Mouse (Mus musculus) spleen, postnatal 10 days (tissue): ENCODE data around the gene Cnpy4.
"Not testable (repeated sequence)": the region's sequence is repeated elsewhere in the genome, so short reads cannot be mapped to it uniquely, and the experiment has no call there.

Source experiments
- DNase-seq, 2 experiments: peaks; one replicate each; pipeline ENCODE4 v3.0.0; 2021 to 2022; ENCODE audit warnings: low spot score in 2 of 2

The Cnpy4 gene

GRCm38 (mm10) chr5:138202086-138202485 lies 14.8 kb downstream of the Cnpy4 start:
- DNase-seq: no peak

GRCm38 (mm10) chr5:138207253-138207652 lies 20.0 kb downstream of the Cnpy4 start:
- DNase-seq: no peak

GRCm38 (mm10) chr5:138207873-138208272 lies 20.6 kb downstream of the Cnpy4 start:
- DNase-seq: no peak

- not testable (repeated sequence) for DNase-seq
Measured at GRCm38 (mm10) chr5:138216632-138217031, 29.3 kb downstream of the Cnpy4 start.

GRCm38 (mm10) chr5:138219864-138220263 lies 32.6 kb downstream of the Cnpy4 start:
- no peak for DNase-seq

- DNase-seq: peak; percentile 79 to 92
Measured at GRCm38 (mm10) chr5:138222111-138222510, 34.8 kb downstream of the Cnpy4 start.

GRCm38 (mm10) chr5:138223287-138223686 lies 36.0 kb downstream of the Cnpy4 start:
- no peak for DNase-seq

GRCm38 (mm10) chr5:138225700-138226099 lies 38.4 kb downstream of the Cnpy4 start, which contains the start of gene Nxpe5:
Gene Nxpe5, plus strand, starts transcription at chr5:138225898.
- DNase-seq: no peak

GRCm38 (mm10) chr5:138226491-138226890 lies 39.2 kb downstream of the Cnpy4 start:
- DNase-seq: no peak

- DNase-seq: no peak
Measured at GRCm38 (mm10) chr5:138227367-138227766, 40.1 kb downstream of the Cnpy4 start.

GRCm38 (mm10) chr5:138228026-138228425 lies 40.7 kb downstream of the Cnpy4 start:
- peak; percentile 37 to 75 for DNase-seq

- no peak for DNase-seq
Measured at GRCm38 (mm10) chr5:138229511-138229910, 42.2 kb downstream of the Cnpy4 start.

- DNase-seq: no peak
Measured at GRCm38 (mm10) chr5:138233778-138234177, 46.5 kb downstream of the Cnpy4 start.

- no peak for DNase-seq
Measured at GRCm38 (mm10) chr5:138234224-138234623, 46.9 kb downstream of the Cnpy4 start.

GRCm38 (mm10) chr5:138241511-138241910 lies 54.2 kb downstream of the Cnpy4 start:
- no peak for DNase-seq
